Mouse (Mus musculus) intestine, postnatal 0 days (tissue): ENCODE results near the gene Spsb2. TPM values are rescaled to one million over a fixed set of nuclear protein-coding genes. Genes with fewer than 3 reads are reported as not detected.

Experiments
- ATAC-seq: fragments of 200-750 bp; cut with Nextera tagmentation; 2 replicates; pipeline ENCODE4 v1.8.0; 2017; ENCODE audit warnings: mild to moderate bottlenecking, moderate TSS enrichment, moderate library complexity
- H3K27ac ChIP-seq: fragments of 300-500 bp; sonication (generic); 2 replicates; pipeline ENCODE4 v1.5.1; 2014; ENCODE audit warnings: mild to moderate bottlenecking, low read depth, low read length, moderate library complexity
- H3K27me3 ChIP-seq: fragments of 300-500 bp; sonication (generic); replicated peaks from 2 replicates; pipeline ENCODE4 v1.6.1; 2014; ENCODE audit warnings: low read length, mixed read lengths; ENCODE audit not compliant: control insufficient read depth, insufficient read depth
- H3K36me3 ChIP-seq: fragments of 300-500 bp; sonication (generic); 2 replicates; pipeline ENCODE4 v1.6.1; 2014; ENCODE audit warnings: mild to moderate bottlenecking, moderate library complexity; ENCODE audit not compliant: control insufficient read depth, insufficient read depth
- H3K4me1 ChIP-seq: fragments of 300-500 bp; sonication (generic); replicated peaks from 2 replicates; pipeline ENCODE4 v1.6.1; 2014; ENCODE audit warnings: antibody characterized with exemption, low read length, mixed read lengths; ENCODE audit not compliant: control insufficient read depth, insufficient read depth
- H3K4me2 ChIP-seq: fragments of 300-500 bp; sonication (generic); replicated peaks from 2 replicates; pipeline ENCODE4 v1.6.1; 2014; ENCODE audit warnings: low read depth, mild to moderate bottlenecking, moderate library complexity
- H3K4me3 ChIP-seq: fragments of 300-500 bp; sonication (generic); 2 replicates; pipeline ENCODE4 v1.5.1; 2014; ENCODE audit warnings: low read depth, low read length
- H3K9ac ChIP-seq: fragments of 300-500 bp; sonication (generic); 2 replicates; pipeline ENCODE4 v1.6.1; 2014; ENCODE audit warnings: mild to moderate bottlenecking, low read depth, low read length
- H3K9me3 ChIP-seq: fragments of 300-500 bp; sonication (generic); 2 replicates; pipeline ENCODE4 v1.6.1; 2016; ENCODE audit warnings: mixed run types; ENCODE audit not compliant: control insufficient read depth
- CTCF ChIP-seq: sonication (generic); IDR thresholded peaks from 2 replicates; pipeline ENCODE4 v1.5.1; 2016; ENCODE audit warnings: low read depth, mild to moderate bottlenecking, control low read depth, antibody characterized with exemption, moderate library complexity
- WGBS: fragments of 180-500 bp; shearing (Covaris S2); extraction: QIAGEN DNeasy Blood & Tissue Kit; methylation state at CpG from one replicate; pipeline ENCODE4 v1.1.7; 2014; 5-methylcytosine and 5-hydroxymethylcytosine counted together
- polyA plus RNA-seq: library from polyadenylated mRNA; unstranded; fragments of >200 nt; fragmentation: Nextera tagmentation; extraction: Ambion mirVana; gene quantifications from 2 replicates; pipeline ENCODE4 v1.2.1, GENCODE M21; 2015

Gene Spsb2
- polyA plus RNA-seq, 1 experiment from 2014 or later = 57.7 TPM

GRCm38 (mm10) chr6:124839805-124840204 is 31.3 kb downstream of the Spsb2 start:
- no peak overlapping the region for H3K4me2 ChIP-seq
- WGBS = 30% methylated on average over 8 of the region's 8 CpGs
- peaks cover 5% of the 10 kb centered on the region for H3K36me3 ChIP-seq
- no peak overlapping the region for H3K4me3 ChIP-seq
- H3K27me3 ChIP-seq = no peaks in the 10 kb centered on the region
- no peaks in the 10 kb centered on the region for H3K9me3 ChIP-seq
- TF ChIP-seq CTCF = no peak
- H3K4me1 ChIP-seq = no peaks in the 10 kb centered on the region
- no peak for ATAC-seq
- no peak overlapping the region for H3K27ac ChIP-seq
- H3K9ac ChIP-seq = 0 out of 2 replicates have a peak overlapping the region, but pooled peaks have one; percentile 7

GRCm38 (mm10) chr6:124840241-124841167 is 32.0 kb downstream of the Spsb2 start, which contains the start of gene Gnb3:
Gnb3 (minus strand) TSS chr6:124840275.
- Histone ChIP-seq H3K4me2 (no peak within 1 kb of the TSS), H3K9ac (0 out of 2 replicates have a peak within 1 kb of the TSS, but pooled peaks have one; percentile 7)
- WGBS = 34% methylated on average over 15 of the region's 15 CpGs

DNA sequence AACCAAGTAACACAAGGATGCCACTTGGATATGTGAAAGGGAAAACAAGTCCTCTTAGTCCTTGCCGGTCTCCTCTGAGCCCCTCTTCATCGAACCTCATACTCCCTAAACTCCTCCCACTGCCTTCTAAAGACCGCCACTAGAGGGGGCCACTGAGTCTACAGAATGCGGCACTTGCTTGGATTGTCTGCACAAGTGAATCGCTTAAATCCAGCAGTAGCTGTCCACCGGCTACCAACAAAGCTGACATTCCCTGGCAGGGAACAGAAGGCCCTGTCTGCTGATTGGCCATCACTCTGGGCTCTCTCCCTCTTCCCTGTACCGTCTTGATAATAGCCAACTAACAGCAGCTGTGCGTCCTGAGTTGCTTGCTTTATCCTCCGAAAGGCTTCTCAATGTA is 38.8 kb downstream of the Spsb2 start:
- Histone ChIP-seq H3K27ac (no peak overlapping the region), H3K9ac (no peak overlapping the region), H3K4me3 (no peak overlapping the region), H3K27me3 (no peaks in the 10 kb centered on the region), H3K36me3 (no peaks in the 10 kb centered on the region; the same call in 1 of the 2 replicates), H3K4me2 (no peak overlapping the region), H3K4me1 (no peaks in the 10 kb centered on the region), H3K9me3 (no peaks in the 10 kb centered on the region)
- 11% methylated on average over 9 of the region's 9 CpGs for WGBS
- ATAC-seq = peak; percentile 61; the same call in 1 of the 2 replicates
- peak; percentile 98 for TF ChIP-seq CTCF

More at GRCm38 (mm10) chr6:124840241-124841167, 32.0 kb downstream of the Spsb2 start, which contains the start of gene Gnb3:
- Histone ChIP-seq H3K27me3 (no peaks in the 10 kb centered on the region), H3K4me3 (no peak within 1 kb of the TSS), H3K27ac (no peak within 1 kb of the TSS), H3K36me3 (peaks cover 5% of the 10 kb centered on the region), H3K4me1 (no peaks in the 10 kb centered on the region), H3K9me3 (no peaks in the 10 kb centered on the region)
- ATAC-seq = no peak
- TF ChIP-seq CTCF = no peak

- WGBS = 60% methylated on average over 8 of the region's 8 CpGs
- Histone ChIP-seq H3K4me2 (no peak overlapping the region), H3K27ac (no peak overlapping the region), H3K4me3 (no peak overlapping the region), H3K36me3 (no peaks in the 10 kb centered on the region; the same call in 1 of the 2 replicates), H3K4me1 (no peaks in the 10 kb centered on the region), H3K9ac (no peak overlapping the region), H3K9me3 (no peaks in the 10 kb centered on the region), H3K27me3 (peaks cover 3% of the 10 kb centered on the region; the same call in 1 of the 2 replicates)
- no peak for TF ChIP-seq CTCF
- ATAC-seq = no peak
Measured at GRCm38 (mm10) chr6:124850535-124850934, 42.1 kb downstream of the Spsb2 start.

DNA sequence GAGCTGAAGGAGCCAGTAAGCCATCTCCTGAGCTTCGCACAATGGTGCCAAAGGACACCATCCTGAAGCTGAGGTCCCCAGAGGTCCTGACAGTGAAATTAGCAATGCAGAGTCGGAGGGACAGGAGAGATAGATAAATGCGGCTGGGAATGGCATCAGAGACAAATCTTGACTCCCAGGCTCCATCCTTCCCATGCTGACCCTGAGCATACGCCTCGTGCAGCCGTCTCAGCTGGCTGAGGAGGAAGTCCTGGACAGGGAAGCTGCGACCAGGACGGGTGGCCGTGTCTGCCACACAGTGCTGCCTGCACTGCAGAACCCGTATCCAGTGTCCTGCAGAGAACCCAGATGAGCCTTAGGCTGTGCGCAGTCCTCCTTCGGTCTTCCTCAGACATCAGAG is 46.2 kb downstream of the Spsb2 start:
- TF ChIP-seq CTCF = no peak
- H3K36me3 ChIP-seq = no peaks in the 10 kb centered on the region
- H3K4me2 ChIP-seq = no peak overlapping the region
- peaks cover 41% of the 10 kb centered on the region for H3K27me3 ChIP-seq
- no peak overlapping the region for H3K27ac ChIP-seq
- no peaks in the 10 kb centered on the region for H3K9me3 ChIP-seq
- WGBS = 70% methylated on average over 12 of the region's 12 CpGs
- ATAC-seq = no peak
- H3K4me3 ChIP-seq = no peak overlapping the region
- H3K4me1 ChIP-seq = no peaks in the 10 kb centered on the region
- no peak overlapping the region for H3K9ac ChIP-seq

DNA sequence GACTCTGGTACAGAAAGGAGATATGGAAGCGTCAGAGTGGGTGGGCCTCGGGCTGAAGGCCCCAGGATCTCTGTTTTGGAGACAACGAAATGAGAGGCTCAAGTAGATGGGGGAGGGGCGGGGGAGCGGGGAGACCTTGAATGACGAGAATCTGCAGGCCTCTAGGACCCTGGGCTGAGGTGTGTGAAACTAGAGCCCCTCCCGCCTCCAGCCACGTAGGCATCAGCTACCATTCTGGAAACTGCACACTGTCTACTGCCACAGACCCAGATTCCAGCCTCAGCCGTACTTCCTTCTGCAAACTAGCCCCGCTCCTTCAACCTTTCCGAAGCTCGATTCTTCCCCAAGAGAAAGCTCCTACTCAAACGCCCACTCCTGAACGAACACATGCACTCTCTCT is 47.9 kb downstream of the Spsb2 start:
- WGBS = 20% methylated on average over 14 of the region's 14 CpGs
- no peaks in the 10 kb centered on the region for H3K9me3 ChIP-seq
- ATAC-seq = no peak
- no peaks in the 10 kb centered on the region for H3K36me3 ChIP-seq
- no peak overlapping the region for H3K9ac ChIP-seq
- peak overlapping the region; percentile 70; the same call in 1 of the 2 replicates for H3K4me3 ChIP-seq
- TF ChIP-seq CTCF = no peak
- peaks cover 49% of the 10 kb centered on the region for H3K27me3 ChIP-seq
- peak overlapping the region; percentile 98 for H3K4me2 ChIP-seq
- no peak overlapping the region for H3K27ac ChIP-seq
- H3K4me1 ChIP-seq = no peaks in the 10 kb centered on the region
